Mouse (Mus musculus) ES-E14 (cell line): ENCODE measurements around the gene Tanc2. TPM values are rescaled to one million over a fixed set of nuclear protein-coding genes. Genes with fewer than 3 reads are reported as not detected.
A peak's percentile ranks its signal among the peaks of the same experiment; 100 is the strongest.

ENCODE experiments used
- DNase-seq: peaks from one replicate; pipeline ENCODE4 v3.0.0-alpha.2; 2013; ENCODE audit warnings: low read depth, low spot score
- H3K27ac ChIP-seq: 2 replicates; pipeline ENCODE4 v1.5.1; 2012; ENCODE audit warnings: low read depth, mild to moderate bottlenecking, low read length, moderate library complexity, mixed read lengths; ENCODE audit not compliant: poor library complexity, insufficient read depth, severe bottlenecking
- H3K36me3 ChIP-seq: 2 replicates; pipeline ENCODE4 v1.6.1; 2012; ENCODE audit warnings: mild to moderate bottlenecking, low read length, moderate library complexity, mixed read lengths; ENCODE audit not compliant: control insufficient read depth, poor library complexity, insufficient read depth, severe bottlenecking
- H3K4me1 ChIP-seq, 2 experiments: fragments of 150-350 bp in 1 of 2; sonication (generic) in 1 of 2; 2 replicates each; pipeline ENCODE4 v1.6.1; 2012; ENCODE audit warnings: low read length in 2 of 2, mild to moderate bottlenecking in 1 of 2, mixed read lengths in 1 of 2; ENCODE audit not compliant: control insufficient read depth in 2 of 2, insufficient read depth in 2 of 2, poor library complexity in 1 of 2
- H3K4me3 ChIP-seq, 2 experiments: fragments of 150-350 bp in 1 of 2; sonication (generic) in 1 of 2; 2 replicates each; pipeline ENCODE4 v1.5.1; 2012; ENCODE audit warnings: low read length in 2 of 2, low read depth in 1 of 2, mild to moderate bottlenecking in 1 of 2, mixed read lengths in 1 of 2; ENCODE audit not compliant: insufficient read depth in 1 of 2, poor library complexity in 1 of 2, severe bottlenecking in 1 of 2
- H3K9ac ChIP-seq: 2 replicates; pipeline ENCODE4 v1.6.1; 2012; ENCODE audit warnings: low read depth, mild to moderate bottlenecking, low read length, mixed read lengths; ENCODE audit not compliant: poor library complexity, insufficient read depth, severe bottlenecking
- H3K9me3 ChIP-seq: fragments of 150-350 bp; sonication (generic); 2 replicates; pipeline ENCODE4 v1.6.1; 2012; ENCODE audit warnings: low read depth, mild to moderate bottlenecking, low read length; ENCODE audit not compliant: control insufficient read depth, insufficient read depth
- CHD2 ChIP-seq: IDR thresholded peaks from 2 replicates; pipeline ENCODE4 v1.6.1; 2014; ENCODE audit warnings: mild to moderate bottlenecking, low read depth, low read length, inconsistent platforms
- HCFC1 ChIP-seq: IDR thresholded peaks from 2 replicates; pipeline ENCODE4 v1.6.1; 2012; ENCODE audit warnings: low read length, inconsistent platforms, borderline replicate concordance; ENCODE audit not compliant: insufficient read depth
- MAFK ChIP-seq: IDR thresholded peaks from 2 replicates; pipeline ENCODE4 v1.6.1; 2014; ENCODE audit warnings: mild to moderate bottlenecking, low read depth, low read length, inconsistent platforms; ENCODE audit not compliant: insufficient read depth
- ZC3H11A ChIP-seq: IDR thresholded peaks from 2 replicates; pipeline ENCODE4 v1.6.1; 2012; ENCODE audit warnings: low read depth, mild to moderate bottlenecking, inconsistent platforms, low read length, borderline replicate concordance
- ZNF384 ChIP-seq: IDR thresholded peaks from 2 replicates; pipeline ENCODE4 v1.6.1; 2012; ENCODE audit warnings: low read depth, low read length, inconsistent platforms
- in situ Hi-C, 2 experiments: fragments of 600-800 bp; cut with MboI; formaldehyde crosslinking; loops; one replicate each; pipeline ENCODE4 v1.15.1; 2025; ENCODE audit warnings: low sequenced_read_pairs in 2 of 2, inconsistent platforms in 1 of 2; ENCODE audit not compliant: unreplicated experiment in 2 of 2
- total RNA-seq: library from RNA; depleted of rRNA; stranded (reverse); fragments of 300-350 nt; gene quantifications from 2 replicates; pipeline ENCODE4 v1.2.3, GENCODE M21; 2012

The Tanc2 gene
- total RNA-seq, 1 experiment = 5.8 TPM

- peak; percentile 30 for DNase-seq
- in situ Hi-C loops = loop anchor here (5.0 to 25.0 kb wide), 2 partner anchors 230 kb away; no protein-coding TSS in a partner anchor
- Histone ChIP-seq H3K4me1 (0 out of 4 replicates have a peak, but pooled peaks cover 0 to 2% of the 10 kb centered on the region in 2 experiments), H3K27ac (no peak overlapping the region), H3K4me3 (no peak overlapping the region), H3K9ac (no peak overlapping the region), H3K9me3 (no peaks in the 10 kb centered on the region), H3K36me3 (no peaks in the 10 kb centered on the region)
- no peak for TF ChIP-seq MAFK
- TF ChIP-seq ZC3H11A = peak; percentile 96; the same call in 1 of the 2 replicates
Measured at GRCm38 (mm10) chr11:105591905-105592304, 2.1 kb downstream of the Tanc2 start.

- Histone ChIP-seq H3K9ac (no peak overlapping the region), H3K4me3 (no peak overlapping the region), H3K36me3 (no peaks in the 10 kb centered on the region), H3K27ac (no peak overlapping the region), H3K4me1 (no peaks in the 10 kb centered on the region), H3K9me3 (no peaks in the 10 kb centered on the region)
- in situ Hi-C loops = no loop called here
- DNase-seq = no peak
- no peak for TF ChIP-seq MAFK
- no peak for TF ChIP-seq HCFC1
- no peak for TF ChIP-seq CHD2
Measured at GRCm38 (mm10) chr11:105602177-105602576, 12.4 kb downstream of the Tanc2 start.

- in situ Hi-C loops = no loop called here
Measured at GRCm38 (mm10) chr11:105626201-105626600, 36.4 kb downstream of the Tanc2 start.

GRCm38 (mm10) chr11:105643995-105644394 is 54.2 kb downstream of the Tanc2 start:
- DNase-seq = no peak
- Histone ChIP-seq H3K9ac (no peak overlapping the region), H3K4me3 (no peak overlapping the region), H3K4me1 (no peaks in the 10 kb centered on the region), H3K9me3 (no peaks in the 10 kb centered on the region), H3K27ac (no peak overlapping the region), H3K36me3 (no peaks in the 10 kb centered on the region)
- in situ Hi-C loops = no loop called here
- TF ChIP-seq HCFC1 (no peak), ZNF384 (no peak), MAFK (no peak), CHD2 (no peak), ZC3H11A (no peak)

More at GRCm38 (mm10) chr11:105626201-105626600, 36.4 kb downstream of the Tanc2 start:
- Histone ChIP-seq H3K27ac (no peak overlapping the region), H3K9ac (no peak overlapping the region), H3K9me3 (no peaks in the 10 kb centered on the region), H3K36me3 (no peaks in the 10 kb centered on the region), H3K4me3 (no peak overlapping the region), H3K4me1 (no peaks in the 10 kb centered on the region)
- no peak for DNase-seq
- TF ChIP-seq MAFK (no peak), ZC3H11A (no peak), CHD2 (no peak), HCFC1 (no peak), ZNF384 (no peak)

GRCm38 (mm10) chr11:105648026-105648425 is 58.2 kb downstream of the Tanc2 start:
- no peak for DNase-seq
- TF ChIP-seq ZNF384 = no peak
- no peak for TF ChIP-seq ZC3H11A
- no peak for TF ChIP-seq HCFC1
- TF ChIP-seq MAFK = no peak
- TF ChIP-seq CHD2 = no peak
- H3K36me3 ChIP-seq = no peaks in the 10 kb centered on the region
- H3K4me1 ChIP-seq = no peaks in the 10 kb centered on the region
- H3K4me3 ChIP-seq = no peak overlapping the region
- H3K9me3 ChIP-seq = no peaks in the 10 kb centered on the region
- no peak overlapping the region for H3K27ac ChIP-seq
- no peak overlapping the region for H3K9ac ChIP-seq
- in situ Hi-C loops = no loop called here
